Mouse (Mus musculus) stomach, postnatal 0 days (tissue): ENCODE measurements at regions not wholly inside any gene's neighbourhood (a gene's known extent, or its start where the extent isn't known, plus 50 kb on each side); places are given as distances from the start of the nearest gene placed in this dataset.

Experiments used
- CTCF ChIP-seq: IDR thresholded peaks from 2 replicates; pipeline ENCODE4 v1.5.1; 2016; ENCODE audit warnings: antibody characterized with exemption, low read depth, mild to moderate bottlenecking, moderate library complexity
- EP300 ChIP-seq: optimal IDR thresholded peaks from 2 replicates; pipeline ENCODE3; 2016; ENCODE audit warnings: antibody characterized with exemption

DNA sequence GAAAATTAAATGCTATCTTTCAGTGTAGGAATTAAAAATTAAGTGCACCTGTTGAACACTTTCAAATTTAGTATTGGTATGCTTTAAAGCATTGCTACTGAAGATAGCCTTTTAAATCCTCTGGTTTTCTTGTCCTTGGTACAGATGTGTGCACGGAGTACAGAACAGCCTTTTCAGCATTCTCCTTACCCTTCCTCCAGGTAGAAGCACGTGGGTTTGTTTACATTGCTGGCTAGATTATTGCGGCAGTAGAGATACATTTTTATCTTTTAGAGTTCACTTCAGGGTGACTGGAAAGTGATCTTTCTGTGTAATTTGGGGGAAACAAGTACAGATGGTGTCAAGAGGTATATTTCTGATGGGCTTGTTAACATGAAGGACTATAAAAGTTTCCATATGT is 89.9 kb downstream of the Gm13691 start:
- TF ChIP-seq EP300 (no peak), CTCF (no peak)
